Mouse (Mus musculus): Measurements from ENCODE around the gene Rhod.

DNA sequence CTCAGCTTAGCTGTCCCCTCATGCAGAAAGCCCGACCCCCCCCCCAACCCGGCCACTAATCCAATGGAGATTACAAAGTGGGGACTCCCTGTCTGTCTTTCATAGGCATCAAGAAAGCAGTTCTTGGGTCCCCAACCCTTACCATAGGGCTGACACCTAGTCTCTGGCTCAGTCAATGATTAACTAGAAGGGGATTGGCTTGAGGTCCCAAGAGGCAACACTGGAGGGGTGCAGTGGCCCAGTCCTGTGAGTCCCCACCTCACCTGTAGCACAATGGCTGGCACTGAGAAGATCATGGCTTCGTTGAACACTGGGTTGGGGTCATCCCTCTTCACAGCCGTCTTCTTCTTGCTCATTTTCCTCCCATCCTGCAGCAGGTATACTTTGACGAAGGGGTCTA, 11.4 kb upstream of the Rhod start:
- TF ChIP-seq CTCF (IDR thresholded peaks at IDR 0.05) (no peak), POLR2A (IDR thresholded peaks at IDR 0.05; ENCODE audit: insufficient read depth, low read depth, low read length) (no peak)
